Mouse (Mus musculus) midbrain, embryonic 16.5 days (tissue): ENCODE data around the gene Gpr25. TPM values are rescaled to one million over a fixed set of nuclear protein-coding genes. Genes with fewer than 3 reads are reported as not detected.
A peak's percentile ranks its signal among the peaks of the same experiment; 100 is the strongest.

ENCODE experiments used
- ATAC-seq: fragments of 200-750 bp; cut with Nextera tagmentation; 2 replicates; pipeline ENCODE4 v1.8.0; 2017; ENCODE audit warnings: moderate TSS enrichment
- H3K27ac ChIP-seq: fragments of 300-500 bp; sonication (generic); 2 replicates; pipeline ENCODE4 v1.5.1; 2014; ENCODE audit warnings: mild to moderate bottlenecking, low read length, mixed read lengths
- H3K27me3 ChIP-seq: fragments of 300-500 bp; sonication (generic); 2 replicates; pipeline ENCODE4 v1.6.1; 2014; ENCODE audit warnings: low read depth, low read length, mixed read lengths; ENCODE audit not compliant: control insufficient read depth, insufficient read depth
- H3K36me3 ChIP-seq: fragments of 300-500 bp; sonication (generic); 2 replicates; pipeline ENCODE4 v1.6.1; 2014; ENCODE audit warnings: mild to moderate bottlenecking, low read length, moderate library complexity, mixed read lengths; ENCODE audit not compliant: control insufficient read depth, insufficient read depth
- H3K4me1 ChIP-seq: fragments of 300-500 bp; sonication (generic); 2 replicates; pipeline ENCODE4 v1.6.1; 2014; ENCODE audit warnings: mild to moderate bottlenecking, low read length, mixed read lengths; ENCODE audit not compliant: control insufficient read depth, insufficient read depth
- H3K4me2 ChIP-seq: fragments of 300-500 bp; sonication (generic); 2 replicates; pipeline ENCODE4 v1.6.1; 2014; ENCODE audit warnings: mild to moderate bottlenecking, low read length, mixed read lengths
- H3K4me3 ChIP-seq: fragments of 300-500 bp; sonication (generic); 2 replicates; pipeline ENCODE4 v1.5.1; 2014; ENCODE audit warnings: low read depth, mild to moderate bottlenecking, low read length, moderate library complexity, mixed read lengths
- H3K9ac ChIP-seq: fragments of 300-500 bp; sonication (generic); 2 replicates; pipeline ENCODE4 v1.6.1; 2014; ENCODE audit warnings: low read depth, low read length, mixed read lengths
- H3K9me3 ChIP-seq: fragments of 300-500 bp; sonication (generic); replicated peaks from 2 replicates; pipeline ENCODE4 v1.6.1; 2014; ENCODE audit warnings: mild to moderate bottlenecking, low read length, mixed read lengths; ENCODE audit not compliant: control insufficient read depth, poor library complexity, severe bottlenecking
- WGBS: fragments of 180-500 bp; shearing (Covaris S2); extraction: QIAGEN DNeasy Blood & Tissue Kit; methylation state at CpG from one replicate; pipeline ENCODE4 v1.1.7; 2014; 5-methylcytosine and 5-hydroxymethylcytosine counted together
- polyA plus RNA-seq: library from polyadenylated mRNA; unstranded; fragments of >200 nt; fragmentation: Nextera tagmentation; extraction: Ambion mirVana; gene quantifications from 2 replicates; pipeline ENCODE4 v1.2.1, GENCODE M21; 2015

Gpr25 gene
- polyA plus RNA-seq, 1 experiment from 2014 or later: 0.72 TPM

DNA sequence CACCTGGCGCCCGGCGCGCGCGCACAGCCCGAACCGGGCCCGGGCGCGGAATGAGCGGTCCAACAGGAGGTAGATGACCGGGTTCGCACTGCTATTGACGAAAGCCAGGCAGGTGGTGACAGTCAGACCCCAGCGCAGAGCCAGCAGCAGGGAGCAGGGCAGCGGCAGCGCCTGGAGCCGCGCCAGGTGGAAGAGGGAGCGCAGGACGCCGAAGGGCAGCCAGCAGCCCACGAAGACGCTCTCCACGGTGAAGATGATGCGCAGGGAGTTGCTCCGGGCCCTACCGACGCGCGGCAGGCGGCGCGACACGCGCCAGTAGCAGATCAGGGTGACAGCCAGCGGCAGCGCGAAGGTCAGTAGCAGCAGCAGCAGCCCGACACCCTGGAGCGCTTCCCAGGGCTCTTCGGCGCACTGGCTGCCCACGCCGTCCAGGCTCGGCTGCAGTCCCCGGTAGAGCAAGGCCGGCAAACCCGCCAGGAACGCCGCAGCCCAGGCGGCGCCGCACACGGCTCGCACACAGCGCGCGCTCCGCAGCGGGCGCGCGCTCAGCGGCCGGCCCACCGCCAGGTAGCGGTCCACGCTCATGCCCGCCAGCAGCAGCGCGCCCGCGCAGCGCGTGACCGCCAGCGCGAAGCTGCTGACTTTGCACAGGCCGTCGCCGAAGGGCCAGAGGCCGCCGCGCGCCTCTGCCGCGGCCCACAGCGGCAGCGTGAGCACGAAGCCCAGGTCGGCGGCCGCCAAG is 609 bp downstream of the Gpr25 start:
- WGBS: under 1% methylated on average over 89 of the region's 95 CpGs
- H3K4me1 ChIP-seq: peaks cover 8% of the 10 kb centered on the region
- H3K27me3 ChIP-seq: peaks cover 42% of the 10 kb centered on the region
- H3K4me3 ChIP-seq: peak overlapping the region; percentile 60
- peak overlapping the region; percentile 66 for H3K27ac ChIP-seq
- no peaks in the 10 kb centered on the region for H3K36me3 ChIP-seq
- H3K4me2 ChIP-seq: peak overlapping the region; percentile 90
- ATAC-seq: peak; percentile 92
- peak overlapping the region; percentile 82 for H3K9ac ChIP-seq
- no peaks in the 10 kb centered on the region for H3K9me3 ChIP-seq

DNA sequence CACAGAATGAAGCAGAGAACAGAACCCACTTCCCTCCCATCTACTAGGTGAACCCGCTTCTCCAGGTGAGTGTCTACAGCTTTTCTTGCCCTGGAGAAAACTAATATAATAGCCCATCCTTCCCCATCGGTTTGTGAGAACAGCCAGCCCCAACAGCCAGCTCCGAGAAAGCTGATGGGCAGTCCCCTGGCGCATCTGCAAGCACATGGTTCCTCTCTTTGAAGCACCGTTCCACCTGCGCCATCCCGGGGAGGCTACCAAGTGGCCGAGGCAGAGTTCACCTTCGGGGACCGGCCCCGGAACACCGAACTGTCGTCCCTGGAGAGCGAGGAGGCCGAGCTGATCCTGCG is 1.2 kb downstream of the Gpr25 start:
- peak overlapping the region; percentile 60 for H3K4me3 ChIP-seq
- WGBS: 2% methylated on average over 16 of the region's 16 CpGs
- H3K27me3 ChIP-seq: peaks cover 42% of the 10 kb centered on the region
- ATAC-seq: no peak
- H3K27ac ChIP-seq: no peak overlapping the region; the same call in 1 of the 2 replicates
- H3K9ac ChIP-seq: peak overlapping the region; percentile 82
- peak overlapping the region; percentile 90 for H3K4me2 ChIP-seq
- no peaks in the 10 kb centered on the region for H3K9me3 ChIP-seq
- H3K4me1 ChIP-seq: peaks cover 8% of the 10 kb centered on the region
- H3K36me3 ChIP-seq: no peaks in the 10 kb centered on the region

DNA sequence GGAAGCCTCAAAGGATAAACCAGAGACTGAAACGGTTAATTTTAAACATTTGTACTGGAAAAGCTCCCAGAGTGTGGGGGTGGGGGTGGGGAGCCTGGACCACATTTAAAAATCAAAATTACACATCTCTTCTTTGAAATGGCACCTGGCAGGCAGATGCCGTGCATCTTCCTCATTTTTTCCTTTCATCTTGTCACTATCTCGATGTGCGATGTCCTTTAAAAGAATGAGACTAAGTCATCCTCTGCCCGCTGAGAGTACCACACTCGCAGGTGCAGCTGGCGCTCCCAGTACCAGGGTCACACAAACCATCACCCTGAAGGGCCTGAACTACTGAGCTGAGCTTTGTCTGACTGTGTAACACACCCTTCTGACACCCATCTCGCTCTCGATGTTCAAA is 2.2 kb downstream of the Gpr25 start:
- H3K36me3 ChIP-seq: no peaks in the 10 kb centered on the region
- H3K9ac ChIP-seq: no peak overlapping the region
- H3K9me3 ChIP-seq: no peaks in the 10 kb centered on the region
- H3K4me2 ChIP-seq: no peak overlapping the region
- no peak overlapping the region for H3K4me3 ChIP-seq
- peaks cover 8% of the 10 kb centered on the region for H3K4me1 ChIP-seq
- H3K27me3 ChIP-seq: peaks cover 42% of the 10 kb centered on the region
- 73% methylated on average over 9 of the region's 9 CpGs for WGBS
- H3K27ac ChIP-seq: no peak overlapping the region
- ATAC-seq: no peak

DNA sequence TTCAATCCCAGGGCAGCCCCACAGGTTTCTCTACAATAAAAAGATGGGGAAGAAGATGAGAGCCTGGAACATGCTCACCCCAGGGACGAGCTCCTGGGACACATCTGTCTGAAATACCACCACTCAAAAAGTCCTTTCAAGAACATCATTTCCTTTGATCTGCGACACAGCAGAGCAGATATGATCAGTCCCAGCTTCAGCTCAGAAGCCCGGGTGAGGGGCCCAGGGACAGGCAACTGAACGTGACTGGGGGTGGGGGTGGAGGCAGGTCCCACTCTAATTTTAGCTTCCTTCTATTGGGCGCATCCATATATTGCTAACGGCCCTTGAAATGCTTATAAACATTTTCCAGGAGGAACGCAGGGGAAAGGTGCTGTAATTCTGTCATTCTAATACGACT is 5.0 kb downstream of the Gpr25 start:
- H3K27ac ChIP-seq: no peak overlapping the region
- WGBS: 43% methylated on average over 8 of the region's 8 CpGs
- H3K4me1 ChIP-seq: peaks cover 4% of the 10 kb centered on the region
- H3K4me3 ChIP-seq: no peak overlapping the region
- no peak overlapping the region for H3K9ac ChIP-seq
- no peaks in the 10 kb centered on the region for H3K36me3 ChIP-seq
- peaks cover 25% of the 10 kb centered on the region for H3K27me3 ChIP-seq
- no peaks in the 10 kb centered on the region for H3K9me3 ChIP-seq
- ATAC-seq: no peak
- H3K4me2 ChIP-seq: no peak overlapping the region

DNA sequence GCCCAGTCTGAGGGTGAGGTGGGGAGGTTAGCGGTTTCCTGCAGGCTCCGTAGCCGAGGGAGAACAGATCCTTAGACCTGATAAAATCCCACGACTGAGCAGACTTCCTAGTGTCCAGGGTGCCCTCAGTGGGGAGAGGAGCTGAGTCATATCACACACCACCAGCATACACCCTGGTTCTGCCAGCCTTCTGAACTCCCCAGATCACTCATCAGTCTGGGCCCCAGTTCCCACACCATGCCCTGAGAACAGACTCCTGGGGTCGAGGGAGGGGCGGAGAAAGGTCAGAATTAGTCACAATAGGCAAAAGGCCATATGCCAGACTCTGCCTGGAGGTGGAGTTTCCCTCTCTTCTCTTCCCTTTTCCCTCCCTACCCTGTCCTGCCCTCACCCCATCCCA is 5.5 kb downstream of the Gpr25 start:
- no peak overlapping the region for H3K4me3 ChIP-seq
- H3K9me3 ChIP-seq: no peaks in the 10 kb centered on the region
- no peak overlapping the region for H3K27ac ChIP-seq
- H3K9ac ChIP-seq: no peak overlapping the region
- H3K27me3 ChIP-seq: peaks cover 25% of the 10 kb centered on the region
- no peak overlapping the region for H3K4me2 ChIP-seq
- 0 out of 2 replicates have a peak, but pooled peaks cover 4% of the 10 kb centered on the region for H3K4me1 ChIP-seq
- ATAC-seq: no peak
- no peaks in the 10 kb centered on the region for H3K36me3 ChIP-seq
- WGBS: 35% methylated on average over 6 of the region's 6 CpGs

DNA sequence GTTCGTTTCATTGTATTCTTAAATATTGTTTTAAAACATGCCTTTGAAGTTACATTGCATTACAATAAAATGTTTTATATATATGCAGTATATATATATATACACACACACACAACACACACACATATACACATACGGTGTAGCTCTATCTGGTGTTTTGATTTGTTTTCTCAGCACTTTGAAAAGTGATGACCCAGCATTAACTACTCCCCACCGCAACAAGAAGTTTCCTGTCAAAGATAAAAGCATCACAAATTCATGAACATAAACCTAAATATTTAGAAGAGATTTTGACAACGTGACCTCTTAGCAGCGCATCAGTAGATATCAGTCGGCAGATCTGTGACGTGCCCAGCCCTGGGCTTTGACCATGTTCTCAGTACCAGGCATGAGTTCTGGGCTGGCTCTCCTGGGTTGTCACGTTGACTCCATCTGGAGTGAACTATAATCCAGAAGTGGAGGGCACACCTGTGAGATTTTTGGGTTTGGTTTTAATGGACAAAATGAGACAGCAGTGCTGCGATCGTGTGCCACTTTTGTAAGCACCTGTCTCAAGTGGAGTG is 6.1 kb downstream of the Gpr25 start:
- Histone ChIP-seq H3K4me2 (no peak overlapping the region), H3K27ac (no peak overlapping the region), H3K9ac (no peak overlapping the region), H3K9me3 (no peaks in the 10 kb centered on the region), H3K27me3 (peaks cover 20% of the 10 kb centered on the region), H3K36me3 (no peaks in the 10 kb centered on the region), H3K4me1 (0 out of 2 replicates have a peak, but pooled peaks cover 2% of the 10 kb centered on the region), H3K4me3 (no peak overlapping the region)
- no peak for ATAC-seq
- WGBS: 83% methylated on average over 10 of the region's 10 CpGs

DNA sequence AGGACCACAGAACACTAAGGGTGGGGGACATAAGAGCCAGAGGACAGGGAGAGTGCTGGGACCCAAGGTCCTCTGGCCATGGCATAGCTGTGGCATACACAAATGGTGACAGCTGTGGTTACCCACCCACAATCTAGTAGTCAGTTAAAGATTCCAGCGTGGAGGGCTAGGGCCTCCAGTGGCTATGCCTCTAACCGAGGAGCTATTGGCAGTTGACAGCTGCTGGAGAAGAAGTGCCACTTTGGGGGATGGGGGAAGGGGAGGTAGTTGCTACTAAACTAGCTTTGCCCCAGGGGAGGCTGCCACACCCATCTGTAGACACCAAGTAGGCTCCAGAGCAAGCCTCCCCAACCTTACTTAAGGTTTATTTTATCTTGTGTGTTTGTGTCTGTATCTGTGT is 7.2 kb downstream of the Gpr25 start:
- H3K4me3 ChIP-seq: no peak overlapping the region
- no peak for ATAC-seq
- no peak overlapping the region for H3K9ac ChIP-seq
- H3K27ac ChIP-seq: no peak overlapping the region
- peaks cover 14% of the 10 kb centered on the region for H3K27me3 ChIP-seq
- H3K9me3 ChIP-seq: no peaks in the 10 kb centered on the region
- no peaks in the 10 kb centered on the region for H3K4me1 ChIP-seq
- H3K36me3 ChIP-seq: no peaks in the 10 kb centered on the region
- WGBS: 41% methylated on average over 2 of the region's 2 CpGs
- H3K4me2 ChIP-seq: no peak overlapping the region

DNA sequence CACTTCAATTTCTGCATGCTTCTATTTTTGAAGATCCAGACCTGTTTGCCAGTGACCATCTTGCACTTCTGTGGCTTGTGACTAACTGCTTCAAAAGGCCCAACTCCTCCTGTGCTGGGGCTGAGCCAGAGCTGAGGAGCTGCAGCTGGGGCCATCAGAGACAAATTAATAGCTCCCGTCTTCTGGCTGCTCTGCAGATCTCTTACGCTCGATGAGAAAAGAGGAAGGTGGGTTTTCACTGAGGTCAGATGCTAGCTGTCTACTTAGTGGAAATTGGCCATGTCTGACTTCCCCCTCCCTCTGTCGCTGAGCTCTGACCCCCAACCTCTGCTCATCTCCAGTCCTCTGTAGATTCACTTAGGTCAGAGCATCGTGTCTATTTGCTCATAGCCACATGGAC is 11.0 kb downstream of the Gpr25 start:
- Histone ChIP-seq H3K4me3 (no peak overlapping the region), H3K4me1 (no peaks in the 10 kb centered on the region), H3K9ac (no peak overlapping the region), H3K36me3 (no peaks in the 10 kb centered on the region), H3K9me3 (no peaks in the 10 kb centered on the region), H3K27ac (no peak overlapping the region), H3K4me2 (no peak overlapping the region), H3K27me3 (no peaks in the 10 kb centered on the region)
- no peak for ATAC-seq
- 71% methylated on average over 5 of the region's 5 CpGs for WGBS

DNA sequence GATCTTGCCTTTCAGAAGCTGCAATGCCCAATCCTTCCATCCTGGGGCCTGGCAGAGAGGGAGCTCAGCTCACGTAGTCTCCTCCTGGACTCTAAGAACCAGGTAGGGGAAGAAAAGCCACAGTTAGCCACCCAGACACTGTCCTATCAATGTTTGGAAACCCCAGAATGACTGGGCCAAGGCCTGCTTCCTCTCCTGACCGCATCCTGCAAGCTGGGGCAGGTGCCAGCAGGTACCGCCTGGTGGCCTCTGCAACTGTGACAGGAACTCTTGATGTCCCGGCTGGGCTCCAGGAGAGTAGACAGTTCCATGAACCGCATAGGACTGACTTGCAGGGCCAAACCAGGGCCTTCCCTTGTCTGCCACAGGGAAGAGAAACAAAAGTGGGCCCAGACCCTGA is 13.3 kb downstream of the Gpr25 start:
- no peak overlapping the region for H3K4me2 ChIP-seq
- no peak overlapping the region for H3K4me3 ChIP-seq
- ATAC-seq: no peak
- no peaks in the 10 kb centered on the region; the same call in 1 of the 2 replicates for H3K27me3 ChIP-seq
- H3K27ac ChIP-seq: no peak overlapping the region
- H3K36me3 ChIP-seq: no peaks in the 10 kb centered on the region
- H3K4me1 ChIP-seq: no peaks in the 10 kb centered on the region
- 92% methylated on average over 5 of the region's 5 CpGs for WGBS
- no peak overlapping the region for H3K9ac ChIP-seq
- no peaks in the 10 kb centered on the region for H3K9me3 ChIP-seq
